In the genomic region with DNA sequence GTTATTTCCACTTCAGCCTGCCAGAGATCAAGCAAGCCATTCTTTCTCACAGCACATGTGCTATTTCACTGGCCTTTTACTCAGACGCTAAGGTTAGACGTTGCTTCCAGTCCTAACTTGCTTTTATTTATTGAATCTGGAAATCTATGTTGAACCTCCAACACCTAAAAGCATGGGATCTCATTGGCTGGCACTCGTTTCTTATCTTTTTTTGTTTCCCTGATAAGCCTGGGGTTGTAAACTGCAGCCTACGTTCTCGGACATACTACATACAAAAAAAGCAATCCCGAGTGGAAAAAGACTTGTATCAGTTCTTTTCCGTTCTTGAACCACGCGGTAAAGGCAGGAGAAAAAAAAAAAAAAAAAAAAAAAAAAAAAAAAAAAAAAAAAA, we compare ENCODE assay signal across 8 mouse cellular contexts. TPM values are rescaled to one million over a fixed set of nuclear protein-coding genes. Genes with fewer than 3 reads are reported as not detected.
DNase-seq lines count a peak whose midpoint lies in the region; ATAC-seq and TF ChIP-seq lines count a peak whose summit lies in the region.

No protein-coding gene starts in this region.

- ATAC-seq in intestine, postnatal 0 days: no peak
- ATAC-seq in neural tube, embryonic 15.5 days (ENCODE audit: low FRiP score): no peak

- peaks cover 2% of the 10 kb centered on the region for H3K4me1 ChIP-seq in lung, adult 2 months (ENCODE audit: control insufficient read depth, insufficient read depth, low read length)
- peaks cover 11% of the 10 kb centered on the region for H3K4me1 ChIP-seq in embryonic facial prominence, embryonic 10.5 days
- H3K4me1 ChIP-seq in intestine, postnatal 0 days (replicated peaks; ENCODE audit: control insufficient read depth, insufficient read depth, low read length): no peaks in the 10 kb centered on the region
- peaks cover 5% of the 10 kb centered on the region for H3K4me1 ChIP-seq in neural tube, embryonic 15.5 days

- WGBS in lung, adult 2 months: under 1% methylated on average over 9 of the region's 9 CpGs
- WGBS in embryonic facial prominence, embryonic 10.5 days: 7% methylated on average over 9 of the region's 9 CpGs
- 0% methylated on average over 9 of the region's 9 CpGs for WGBS in intestine, postnatal 0 days
- WGBS in neural tube, embryonic 15.5 days: under 1% methylated on average over 9 of the region's 9 CpGs

- TF ChIP-seq POLR2A in lung, adult 2 months (IDR thresholded peaks at IDR 0.05; ENCODE audit: borderline replicate concordance, extremely low read depth, low read depth, low read length): no peak

- peaks cover 27% of the 10 kb centered on the region for H3K36me3 ChIP-seq in embryonic facial prominence, embryonic 10.5 days (replicated peaks)
- H3K36me3 ChIP-seq in intestine, postnatal 0 days (ENCODE audit: control insufficient read depth, insufficient read depth): no peaks in the 10 kb centered on the region
- H3K36me3 ChIP-seq in neural tube, embryonic 15.5 days: peaks cover 4% of the 10 kb centered on the region; the same call in 1 of the 2 replicates

- peak overlapping the region; percentile 98 for H3K27ac ChIP-seq in embryonic facial prominence, embryonic 10.5 days (replicated peaks)
- H3K27ac ChIP-seq in intestine, postnatal 0 days (ENCODE audit: low read depth, low read length): no peak overlapping the region
- H3K27ac ChIP-seq in neural tube, embryonic 15.5 days (replicated peaks): no peak overlapping the region

- peak overlapping the region; percentile 16 for H3K4me3 ChIP-seq in lung, adult 2 months (replicated peaks; ENCODE audit: extremely low read depth, low read depth, low read length)
- H3K4me3 ChIP-seq in embryonic facial prominence, embryonic 10.5 days: peak overlapping the region; percentile 93
- peak overlapping the region; percentile 75 for H3K4me3 ChIP-seq in intestine, postnatal 0 days (ENCODE audit: low read depth, low read length)
- H3K4me3 ChIP-seq in neural tube, embryonic 15.5 days (replicated peaks): peak overlapping the region; percentile 92

- 0 out of 2 replicates have a peak, but pooled peaks cover 6% of the 10 kb centered on the region for H3K27me3 ChIP-seq in embryonic facial prominence, embryonic 10.5 days (replicated peaks; ENCODE audit: low read depth, poor library complexity, severe bottlenecking)
- H3K27me3 ChIP-seq in intestine, postnatal 0 days (replicated peaks; ENCODE audit: control insufficient read depth, insufficient read depth, low read length): peaks cover 4% of the 10 kb centered on the region; the same call in 1 of the 2 replicates
- 0 out of 2 replicates have a peak, but pooled peaks cover 4% of the 10 kb centered on the region for H3K27me3 ChIP-seq in neural tube, embryonic 15.5 days (replicated peaks)

- peak overlapping the region; percentile 71 for H3K9ac ChIP-seq in intestine, postnatal 0 days (ENCODE audit: low read depth, low read length)
- no peak overlapping the region; the same call in 1 of the 2 replicates for H3K9ac ChIP-seq in neural tube, embryonic 15.5 days (replicated peaks)

- H3K9me3 ChIP-seq in embryonic facial prominence, embryonic 10.5 days: peaks cover 5% of the 10 kb centered on the region
- H3K9me3 ChIP-seq in intestine, postnatal 0 days (ENCODE audit: control insufficient read depth): no peaks in the 10 kb centered on the region
- no peaks in the 10 kb centered on the region for H3K9me3 ChIP-seq in neural tube, embryonic 15.5 days (replicated peaks)

- H3K4me2 ChIP-seq in intestine, postnatal 0 days (replicated peaks; ENCODE audit: low read depth): peak overlapping the region; percentile 96
- peak overlapping the region; percentile 68 for H3K4me2 ChIP-seq in neural tube, embryonic 15.5 days

- no peak for TF ChIP-seq CTCF in lung, adult 2 months (IDR thresholded peaks at IDR 0.05; ENCODE audit: insufficient read depth, low read length)
- no peak for TF ChIP-seq CTCF in intestine, postnatal 0 days (IDR thresholded peaks at IDR 0.05; ENCODE audit: low read depth)

- no peak for DNase-seq in lung, adult 2 months
- no peak for DNase-seq in lung, adult 18-20 months
- peak; percentile 11 for DNase-seq in embryonic facial prominence, embryonic 10.5 days (ENCODE audit: low spot score)
- no peak for DNase-seq in right cerebral cortex, postnatal 36 days (ENCODE audit: low spot score in 2 of 2)
- no peak for DNase-seq in layer of hippocampus, postnatal 36 days
- DNase-seq in gastrocnemius, postnatal 4 days (ENCODE audit: low spot score in 2 of 2): no peak

RNA-seq across cellular contexts. Expression of a gene that starts 1.0 kb away (rescaled TPM):
- polyA plus RNA-seq in lung, adult 2 months (2012; rRNA removed): 2.0 and 2.5 TPM in 2 replicates
- 52.5 and 60.3 TPM in 2 replicates for polyA plus RNA-seq in embryonic facial prominence, embryonic 10.5 days (2016; fragmentation: Nextera tagmentation; extraction: Ambion mirVana)
- polyA plus RNA-seq in intestine, postnatal 0 days (2015; fragmentation: Nextera tagmentation; extraction: Ambion mirVana): 7.0 and 8.4 TPM in 2 replicates
- polyA plus RNA-seq in neural tube, embryonic 15.5 days (2015; fragmentation: Nextera tagmentation; extraction: Ambion mirVana): 30.7 and 32.3 TPM in 2 replicates
- 10 to 100 TPM; 17.2 to 22.7 TPM for total RNA-seq in layer of hippocampus, postnatal 36 days (2021)
- total RNA-seq in gastrocnemius, postnatal 4 days (2021): 10 to 100 TPM; 13.1 to 13.3 TPM

RNA-seq across cellular contexts. Expression of a gene that starts 53.7 kb away (rescaled TPM):
- polyA plus RNA-seq in lung, adult 2 months (2012; rRNA removed): 0.06 TPM in 2 replicates
- polyA plus RNA-seq in embryonic facial prominence, embryonic 10.5 days (2016; fragmentation: Nextera tagmentation; extraction: Ambion mirVana): 24.9 and 25.4 TPM in 2 replicates
- 0.25 and 0.39 TPM in 2 replicates for polyA plus RNA-seq in intestine, postnatal 0 days (2015; fragmentation: Nextera tagmentation; extraction: Ambion mirVana)
- 58.7 and 73.4 TPM in 2 replicates for polyA plus RNA-seq in neural tube, embryonic 15.5 days (2015; fragmentation: Nextera tagmentation; extraction: Ambion mirVana)
- total RNA-seq in layer of hippocampus, postnatal 36 days (2021): not detected
- 1 to 10 TPM; 2.4 to 2.8 TPM for total RNA-seq in gastrocnemius, postnatal 4 days (2021)

Comparison
In these comparisons a context has a peak if more than half of its experiments do, and no peak if none do; other contexts are left out.
1. H3K4me3 ChIP-seq: peak in every context shown above with its lines; median percentile 93 in embryonic facial prominence, embryonic 10.5 days; 92 in neural tube, embryonic 15.5 days; 75 in intestine, postnatal 0 days; 16 in lung, adult 2 months.
2. RNA of a gene that starts 53.7 kb away (polyA plus RNA-seq): 58.7 to 73.4 TPM in neural tube, embryonic 15.5 days and 24.9 to 25.4 TPM in embryonic facial prominence, embryonic 10.5 days; 0.25 to 0.39 TPM in intestine, postnatal 0 days and 0.06 TPM in lung, adult 2 months; every median in the first group is over 10 times any median in the second.